Mouse (Mus musculus): ENCODE results near the gene Cdk5.

DNA sequence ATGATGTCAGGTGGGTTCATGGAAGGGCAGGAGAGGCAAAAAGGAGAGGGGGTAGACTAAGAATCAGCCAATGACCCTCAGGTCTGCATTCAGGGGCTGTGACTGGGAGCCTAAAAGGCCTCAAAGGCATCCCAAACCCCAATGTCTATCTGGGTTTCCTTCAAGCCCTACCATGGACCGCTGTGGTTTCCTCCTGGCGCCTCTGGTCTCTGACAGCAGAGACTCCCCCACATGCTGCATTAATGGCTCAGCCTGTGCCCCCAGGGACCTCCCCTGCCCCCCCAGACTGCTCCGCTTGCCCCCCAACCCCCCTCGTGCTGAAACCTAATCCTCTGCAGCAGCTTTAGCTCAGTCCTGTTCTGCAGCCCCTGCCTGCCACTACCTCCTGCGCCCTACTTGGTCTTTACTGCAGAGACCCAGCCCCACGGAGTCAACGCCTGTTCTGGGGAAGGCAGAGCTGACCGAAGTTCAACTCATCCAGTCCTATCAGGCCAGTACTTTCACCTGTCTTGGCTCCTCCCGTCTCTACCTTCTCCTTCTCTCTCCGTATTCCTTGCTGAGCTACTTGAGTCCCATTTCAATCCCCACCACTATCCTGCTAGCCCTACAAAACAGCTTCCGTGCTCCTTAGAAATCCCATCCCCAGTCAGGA lies 10.2 kb downstream of the Cdk5 start, which contains the start of gene Asic3:
- no peak for TF ChIP-seq CTCF (IDR thresholded peaks at IDR 0.05; ENCODE audit: borderline replicate concordance, extremely low read depth, insufficient read depth, insufficient read length)
- TF ChIP-seq POLR2A (IDR thresholded peaks at IDR 0.05; ENCODE audit: borderline replicate concordance, extremely low read depth, insufficient read depth, insufficient read length, poor library complexity, severe bottlenecking) = no peak

Data from brain, embryonic 14.5 days (tissue).